Mouse (Mus musculus) kidney, adult 2 months (tissue): ENCODE data around the gene Adgre5. TPM values are rescaled to one million over a fixed set of nuclear protein-coding genes. Genes with fewer than 3 reads are reported as not detected.

Experiments used
- DNase-seq: peaks from one replicate; pipeline ENCODE4 v3.0.0; 2021
- H3K27ac ChIP-seq: fragments of 200-500 bp; 2 replicates; pipeline ENCODE4 v1.5.1; 2012; ENCODE audit warnings: low read depth, low read length, control low read depth, inconsistent platforms; ENCODE audit not compliant: insufficient read depth
- H3K27me3 ChIP-seq: fragments of 200-500 bp; replicated peaks from 2 replicates; pipeline ENCODE4 v1.6.1; 2012; ENCODE audit warnings: mild to moderate bottlenecking, moderate library complexity, low read length, inconsistent platforms; ENCODE audit not compliant: control insufficient read depth, insufficient read depth
- H3K36me3 ChIP-seq: fragments of 200-500 bp; 2 replicates; pipeline ENCODE4 v1.6.1; 2012; ENCODE audit warnings: mild to moderate bottlenecking, moderate library complexity, low read length, inconsistent platforms; ENCODE audit not compliant: control insufficient read depth, insufficient read depth
- H3K4me1 ChIP-seq: fragments of 200-500 bp; 2 replicates; pipeline ENCODE4 v1.6.1; 2011; ENCODE audit warnings: low read length; ENCODE audit not compliant: control insufficient read depth, insufficient read depth
- H3K4me3 ChIP-seq: fragments of 200-500 bp; 2 replicates; pipeline ENCODE4 v1.5.1; 2011; ENCODE audit warnings: mild to moderate bottlenecking, low read depth, low read length, control low read depth; ENCODE audit not compliant: insufficient read depth
- CTCF ChIP-seq: fragments of 200-500 bp; conservative IDR thresholded peaks from 2 replicates; pipeline ENCODE4 v1.5.1; 2011; ENCODE audit warnings: low read depth, mild to moderate bottlenecking, control low read depth, low read length, moderate library complexity, mixed read lengths; ENCODE audit not compliant: insufficient read depth, insufficient read length
- POLR2A ChIP-seq: fragments of 200-500 bp; IDR thresholded peaks from one replicate; pipeline ENCODE4 v1.6.1; 2011; ENCODE audit warnings: low read depth, low read length, control low read depth
- WGBS: fragments of 180-500 bp; shearing (Covaris S2); methylation state at CpG from one replicate; pipeline ENCODE4 v1.1.7; 2018; 5-methylcytosine and 5-hydroxymethylcytosine counted together
- polyA plus RNA-seq: library from polyadenylated mRNA; depleted of rRNA; stranded (reverse); fragments of >200 nt; gene quantifications from 2 replicates; pipeline ENCODE4 v1.2.3, GENCODE M21; 2012; rRNA removed

Gene Adgre5
- polyA plus RNA-seq, 1 experiment: 45.1 TPM

DNA sequence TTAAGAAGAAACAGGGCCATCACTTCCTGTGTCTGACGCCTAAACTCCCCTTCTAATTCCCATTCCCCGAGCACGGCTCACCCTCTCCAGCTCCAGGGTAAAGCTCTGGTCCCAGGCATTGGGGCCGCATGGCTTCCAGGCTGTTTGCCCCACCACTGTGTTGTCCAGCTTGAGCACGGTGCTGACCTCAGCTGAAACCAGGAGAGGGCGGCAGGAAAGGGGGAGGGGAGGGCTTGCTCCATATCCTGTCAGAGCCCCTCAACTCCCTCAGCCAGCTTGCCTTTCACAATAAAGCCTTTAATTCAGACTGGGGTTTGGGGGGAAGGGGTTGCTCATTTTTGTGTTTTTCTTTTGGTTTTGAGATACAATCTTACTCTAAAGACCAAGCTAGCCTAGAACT is 60.0 kb downstream of the Adgre5 start:
- 29% methylated on average over 6 of the region's 6 CpGs for WGBS

DNA sequence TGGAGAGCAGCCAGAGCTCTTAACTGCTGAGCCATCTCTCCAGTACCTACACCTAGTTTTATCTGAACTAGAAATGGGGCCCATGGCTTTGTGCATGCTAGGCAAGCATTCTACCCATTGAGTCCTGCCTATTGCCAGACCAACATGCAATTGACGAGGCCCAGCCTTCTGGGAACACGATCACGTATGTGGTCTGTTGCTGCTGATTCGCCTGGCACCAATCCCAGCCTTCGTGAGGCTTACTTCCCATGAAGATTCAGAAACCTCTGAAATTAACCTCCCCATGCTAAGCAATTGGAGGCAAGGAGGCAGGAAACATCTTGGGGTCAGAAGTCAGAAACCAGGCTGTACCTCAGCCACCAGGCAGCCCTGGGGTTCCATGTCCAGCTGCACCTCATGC is 60.5 kb downstream of the Adgre5 start:
- Histone ChIP-seq H3K4me3 (no peak overlapping the region), H3K27ac (no peak overlapping the region), H3K27me3 (no peaks in the 10 kb centered on the region), H3K36me3 (peaks cover 3% of the 10 kb centered on the region), H3K4me1 (no peaks in the 10 kb centered on the region)
- DNase-seq: no peak
- WGBS: 79% methylated on average over 5 of the region's 5 CpGs
- TF ChIP-seq POLR2A (no peak), CTCF (no peak)

More for the DNA sequence above, 60.0 kb downstream of the Adgre5 start:
- no peak for TF ChIP-seq CTCF
- no peak for TF ChIP-seq POLR2A
- H3K27ac ChIP-seq: no peak overlapping the region
- DNase-seq: no peak
- peaks cover 3% of the 10 kb centered on the region for H3K36me3 ChIP-seq
- no peaks in the 10 kb centered on the region for H3K4me1 ChIP-seq
- H3K4me3 ChIP-seq: no peak overlapping the region
- H3K27me3 ChIP-seq: no peaks in the 10 kb centered on the region

DNA sequence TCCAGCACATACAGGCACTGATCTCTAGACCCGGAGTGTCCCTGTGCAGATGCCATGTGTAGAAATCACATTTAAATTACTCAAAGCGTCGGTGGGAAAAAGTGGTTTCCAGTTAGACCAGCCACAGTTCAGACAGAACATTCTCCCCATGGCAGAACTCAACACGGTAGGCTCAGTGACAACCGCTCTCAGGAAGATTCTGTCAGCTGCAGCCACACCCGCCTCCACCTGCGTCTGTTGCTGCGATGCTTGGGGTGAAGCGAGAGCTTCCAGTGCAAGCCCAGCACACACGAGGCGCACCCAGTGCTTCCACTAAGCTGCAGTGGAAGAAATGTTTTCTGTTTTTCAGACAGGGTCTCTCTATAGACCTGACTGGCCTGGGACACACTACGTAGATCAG is 61.3 kb downstream of the Adgre5 start:
- no peak for DNase-seq

DNA sequence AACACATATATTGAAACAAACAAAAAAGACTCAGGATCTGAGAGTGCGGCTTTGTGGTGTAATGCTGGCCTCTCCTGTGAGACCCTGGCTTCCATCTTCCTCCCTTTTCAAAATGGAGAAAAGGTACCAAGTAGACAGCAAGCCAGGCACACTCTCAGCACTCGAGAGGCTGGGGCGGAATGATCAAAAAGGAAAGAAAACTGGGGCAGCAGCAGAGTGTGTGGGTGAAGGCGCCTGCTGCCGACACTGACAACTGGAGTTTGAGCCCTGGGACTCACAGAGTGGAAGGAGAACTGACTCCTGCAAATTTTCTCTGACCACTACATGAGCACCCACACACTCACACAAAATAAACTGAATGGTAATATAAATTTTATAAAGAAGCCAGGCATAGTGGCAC is 66.6 kb downstream of the Adgre5 start:
- no peak for DNase-seq
- peaks cover 4% of the 10 kb centered on the region for H3K36me3 ChIP-seq
- WGBS: 91% methylated on average over 5 of the region's 5 CpGs

More for the DNA sequence above, 61.3 kb downstream of the Adgre5 start:
- Histone ChIP-seq H3K4me1 (no peaks in the 10 kb centered on the region), H3K27me3 (no peaks in the 10 kb centered on the region), H3K4me3 (no peak overlapping the region), H3K36me3 (peaks cover 3% of the 10 kb centered on the region), H3K27ac (no peak overlapping the region)
- TF ChIP-seq POLR2A (no peak), CTCF (no peak)
- WGBS: 95% methylated on average over 12 of the region's 12 CpGs

More for the DNA sequence above, 66.6 kb downstream of the Adgre5 start:
- Histone ChIP-seq H3K4me1 (no peaks in the 10 kb centered on the region), H3K27ac (no peak overlapping the region), H3K4me3 (no peak overlapping the region), H3K27me3 (no peaks in the 10 kb centered on the region)
- TF ChIP-seq CTCF (no peak), POLR2A (no peak)

Other genes with a start within 250 kb of the Adgre5 start
- gene Olfr370, start 205.5 kb downstream of the Adgre5 start, polyA plus RNA-seq: not detected in 2 replicates
- 704 and 720 TPM in 2 replicates for gene Ndufb7, start 174.7 kb downstream of the Adgre5 start, polyA plus RNA-seq
- gene Tecr, start 133.4 kb downstream of the Adgre5 start, polyA plus RNA-seq: 793 and 827 TPM in 2 replicates
- gene Dnajb1, start 133.1 kb downstream of the Adgre5 start, polyA plus RNA-seq: 32.2 and 33.2 TPM in 2 replicates
- gene Gipc1, start 88.6 kb downstream of the Adgre5 start, polyA plus RNA-seq: 57.6 and 66.6 TPM in 2 replicates
- gene Ptger1, start 74.6 kb downstream of the Adgre5 start, polyA plus RNA-seq: 21.8 and 23.3 TPM in 2 replicates
- gene Pkn1, start 42.1 kb downstream of the Adgre5 start, polyA plus RNA-seq: 81.9 and 98.1 TPM in 2 replicates
- 25.1 and 28.7 TPM in 2 replicates for gene Ddx39, start 26.1 kb downstream of the Adgre5 start, polyA plus RNA-seq
- gene Adgrl1, start 158.8 kb upstream of the Adgre5 start, polyA plus RNA-seq: 28.7 and 44.4 TPM in 2 replicates
- 2.7 and 3.2 TPM in 2 replicates for gene Gm10644, start 213.9 kb upstream of the Adgre5 start, polyA plus RNA-seq
- gene Asf1b, start 214.2 kb upstream of the Adgre5 start, polyA plus RNA-seq: 2.0 and 3.6 TPM in 2 replicates
- 88.3 and 95.6 TPM in 2 replicates for gene Prkaca, start 231.7 kb upstream of the Adgre5 start, polyA plus RNA-seq